Mouse (Mus musculus) hindbrain, embryonic 16.5 days (tissue): Measurements from ENCODE around the gene Tubgcp4. TPM values are rescaled to one million over a fixed set of nuclear protein-coding genes. Genes with fewer than 3 reads are reported as not detected.

ENCODE experiments used
- ATAC-seq: fragments of 200-750 bp; cut with Nextera tagmentation; 2 replicates; pipeline ENCODE4 v1.8.0; 2017; ENCODE audit warnings: moderate TSS enrichment, moderate library complexity
- H3K27ac ChIP-seq: fragments of 300-500 bp; sonication (generic); 2 replicates; pipeline ENCODE4 v1.5.1; 2014; ENCODE audit warnings: low read depth, mild to moderate bottlenecking, control low read depth, low read length, moderate library complexity
- H3K27me3 ChIP-seq: fragments of 300-500 bp; sonication (generic); replicated peaks from 2 replicates; pipeline ENCODE4 v1.6.1; 2014; ENCODE audit warnings: low read length; ENCODE audit not compliant: control insufficient read depth, insufficient read depth
- H3K36me3 ChIP-seq: fragments of 300-500 bp; sonication (generic); 2 replicates; pipeline ENCODE4 v1.6.1; 2014; ENCODE audit warnings: mild to moderate bottlenecking, low read length, moderate library complexity, mixed read lengths; ENCODE audit not compliant: control insufficient read depth, insufficient read depth
- H3K4me1 ChIP-seq: fragments of 300-500 bp; sonication (generic); 2 replicates; pipeline ENCODE4 v1.6.1; 2014; ENCODE audit warnings: low read depth, low read length; ENCODE audit not compliant: control insufficient read depth, insufficient read depth
- H3K4me2 ChIP-seq: fragments of 300-500 bp; sonication (generic); 2 replicates; pipeline ENCODE4 v1.6.1; 2014; ENCODE audit warnings: mild to moderate bottlenecking, low read length, control low read depth, moderate library complexity
- H3K4me3 ChIP-seq: fragments of 300-500 bp; sonication (generic); 2 replicates; pipeline ENCODE4 v1.5.1; 2014; ENCODE audit warnings: mild to moderate bottlenecking, low read length, control low read depth, moderate library complexity
- H3K9ac ChIP-seq: fragments of 300-500 bp; sonication (generic); 2 replicates; pipeline ENCODE4 v1.6.1; 2014; ENCODE audit warnings: low read depth, mild to moderate bottlenecking, control low read depth, low read length, moderate library complexity
- H3K9me3 ChIP-seq: fragments of 300-500 bp; sonication (generic); 2 replicates; pipeline ENCODE4 v1.6.1; 2014; ENCODE audit warnings: mild to moderate bottlenecking, low read length, moderate library complexity; ENCODE audit not compliant: control insufficient read depth
- WGBS: fragments of 180-500 bp; shearing (Covaris S2); extraction: QIAGEN DNeasy Blood & Tissue Kit; methylation state at CpG from one replicate; pipeline ENCODE4 v1.1.7; 2014; 5-methylcytosine and 5-hydroxymethylcytosine counted together
- polyA plus RNA-seq: library from polyadenylated mRNA; unstranded; fragments of >200 nt; fragmentation: Nextera tagmentation; extraction: Ambion mirVana; gene quantifications from 2 replicates; pipeline ENCODE4 v1.2.1, GENCODE M21; 2015

The Tubgcp4 gene
- polyA plus RNA-seq, 1 experiment from 2014 or later = 38.3 TPM

DNA sequence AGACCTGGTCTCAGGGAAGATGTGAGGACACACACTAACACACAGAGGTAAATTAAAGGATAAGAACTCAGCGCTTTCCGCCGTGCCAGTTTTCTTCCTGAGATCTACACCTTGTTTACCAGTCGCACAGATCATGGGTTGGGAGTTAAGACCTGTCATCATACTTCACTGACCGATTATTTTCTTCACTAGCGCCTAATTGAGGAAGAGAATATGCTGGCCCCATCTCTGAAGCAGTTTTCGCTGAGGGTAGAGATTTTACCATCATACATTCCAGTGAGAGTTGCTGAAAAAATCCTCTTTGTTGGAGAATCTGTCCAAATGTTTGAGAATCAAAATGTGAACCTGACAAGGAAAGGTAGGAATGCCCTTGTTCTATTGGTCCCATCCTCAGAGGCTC lies 13.7 kb downstream of the Tubgcp4 start:
- Histone ChIP-seq H3K9ac (no peak overlapping the region), H3K27ac (no peak overlapping the region), H3K36me3 (peaks cover 27% of the 10 kb centered on the region), H3K4me1 (no peaks in the 10 kb centered on the region), H3K27me3 (no peaks in the 10 kb centered on the region), H3K4me2 (no peak overlapping the region), H3K9me3 (no peaks in the 10 kb centered on the region), H3K4me3 (no peak overlapping the region)
- ATAC-seq = no peak
- WGBS = 96% methylated on average over 7 of the region's 7 CpGs

DNA sequence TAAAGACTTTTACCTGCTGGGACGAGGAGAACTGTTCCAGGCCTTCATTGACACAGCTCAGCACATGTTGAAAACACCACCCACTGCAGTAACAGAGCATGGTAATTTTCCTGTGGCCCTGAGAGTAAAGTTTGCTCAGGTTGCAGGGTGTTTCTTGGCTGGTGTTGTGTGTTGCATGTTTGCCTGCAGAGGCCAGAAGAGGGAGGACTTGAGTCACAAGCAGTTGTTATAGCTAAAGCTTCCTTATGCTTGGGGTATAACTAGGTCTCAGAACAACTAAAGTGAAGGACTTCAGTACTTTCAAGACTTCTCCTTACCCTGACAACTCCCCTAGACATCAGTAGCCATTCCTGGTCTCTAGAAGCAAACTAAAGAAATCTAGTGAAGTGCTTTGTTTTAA lies 18.1 kb downstream of the Tubgcp4 start:
- H3K9ac ChIP-seq = no peak overlapping the region
- no peak overlapping the region for H3K4me2 ChIP-seq
- no peaks in the 10 kb centered on the region for H3K27me3 ChIP-seq
- WGBS = 76% methylated on average over 1 of the region's 1 CpGs
- no peak for ATAC-seq
- no peak overlapping the region for H3K27ac ChIP-seq
- H3K9me3 ChIP-seq = no peaks in the 10 kb centered on the region
- no peaks in the 10 kb centered on the region for H3K4me1 ChIP-seq
- H3K4me3 ChIP-seq = no peak overlapping the region
- H3K36me3 ChIP-seq = peaks cover 48% of the 10 kb centered on the region

DNA sequence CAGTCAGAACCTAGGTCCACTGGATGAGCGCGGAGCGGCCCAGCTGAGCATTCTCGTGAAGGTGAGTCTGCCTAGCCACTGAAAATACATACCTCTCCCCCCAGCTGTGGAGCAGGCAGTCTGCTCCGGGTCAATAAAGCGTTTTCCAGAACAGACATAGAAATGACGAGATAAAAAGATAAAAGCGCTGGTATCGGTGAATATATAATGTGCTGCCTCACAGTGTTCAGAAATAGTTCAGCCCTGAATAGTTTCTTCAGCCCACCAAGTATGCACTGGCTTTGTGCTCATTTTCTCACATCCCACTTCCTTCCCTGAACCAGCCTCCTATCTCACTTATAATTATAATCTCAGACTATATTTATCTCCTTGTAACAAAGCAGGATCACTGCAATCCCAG lies 25.0 kb downstream of the Tubgcp4 start:
- Histone ChIP-seq H3K27me3 (no peaks in the 10 kb centered on the region), H3K4me3 (no peak overlapping the region), H3K4me2 (no peak overlapping the region), H3K9ac (no peak overlapping the region), H3K36me3 (peaks cover 60% of the 10 kb centered on the region), H3K9me3 (no peaks in the 10 kb centered on the region), H3K27ac (no peak overlapping the region), H3K4me1 (no peaks in the 10 kb centered on the region)
- no peak for ATAC-seq
- 96% methylated on average over 9 of the region's 9 CpGs for WGBS

DNA sequence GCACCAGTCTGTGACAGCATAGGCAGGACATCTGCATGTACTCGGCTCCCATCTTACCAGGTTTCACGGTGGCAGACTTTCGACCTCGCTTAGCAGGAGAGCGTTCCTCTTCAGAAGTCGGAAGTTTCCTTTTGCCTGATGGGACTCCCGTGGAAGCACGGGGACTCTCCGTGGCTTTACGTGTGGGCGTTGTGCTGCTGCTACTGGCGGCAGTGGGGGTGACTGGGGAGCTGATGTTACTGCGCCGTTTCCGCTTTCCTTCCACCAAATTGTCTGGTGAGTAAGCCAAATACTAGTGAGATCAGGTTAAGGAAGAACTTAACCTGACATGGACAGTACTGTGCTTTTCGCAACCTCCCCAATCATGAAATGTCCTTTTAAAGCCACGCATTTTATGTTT lies 33.8 kb downstream of the Tubgcp4 start:
- Histone ChIP-seq H3K36me3 (peaks cover 58% of the 10 kb centered on the region), H3K9ac (no peak overlapping the region), H3K4me3 (no peak overlapping the region), H3K9me3 (no peaks in the 10 kb centered on the region), H3K27me3 (no peaks in the 10 kb centered on the region), H3K4me2 (no peak overlapping the region), H3K27ac (no peak overlapping the region), H3K4me1 (no peaks in the 10 kb centered on the region)
- WGBS = 94% methylated on average over 17 of the region's 17 CpGs
- no peak for ATAC-seq

DNA sequence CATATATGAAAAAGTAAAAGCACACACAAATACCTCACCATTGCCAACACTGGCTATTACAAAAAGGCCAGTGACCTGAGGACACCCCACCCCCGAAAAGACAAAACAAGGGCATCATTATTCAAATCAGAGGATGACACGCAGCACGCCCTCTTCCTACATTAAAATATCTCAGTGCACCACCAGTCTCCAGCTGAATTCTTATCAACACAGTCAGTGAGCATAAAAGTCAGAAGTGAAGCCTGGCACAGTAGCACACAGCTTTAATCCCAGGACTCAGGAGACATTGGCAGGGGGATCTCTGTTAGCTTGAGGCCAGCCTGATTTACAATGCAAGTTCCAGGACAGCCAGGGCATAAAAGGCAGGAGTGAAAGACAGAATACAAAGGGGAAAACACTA lies 36.1 kb downstream of the Tubgcp4 start:
- no peaks in the 10 kb centered on the region for H3K27me3 ChIP-seq
- no peak overlapping the region for H3K9ac ChIP-seq
- no peak for ATAC-seq
- H3K36me3 ChIP-seq = peaks cover 56% of the 10 kb centered on the region
- WGBS = 88% methylated on average over 3 of the region's 3 CpGs
- H3K27ac ChIP-seq = no peak overlapping the region
- no peaks in the 10 kb centered on the region for H3K9me3 ChIP-seq
- H3K4me3 ChIP-seq = no peak overlapping the region
- no peak overlapping the region for H3K4me2 ChIP-seq
- no peaks in the 10 kb centered on the region for H3K4me1 ChIP-seq

DNA sequence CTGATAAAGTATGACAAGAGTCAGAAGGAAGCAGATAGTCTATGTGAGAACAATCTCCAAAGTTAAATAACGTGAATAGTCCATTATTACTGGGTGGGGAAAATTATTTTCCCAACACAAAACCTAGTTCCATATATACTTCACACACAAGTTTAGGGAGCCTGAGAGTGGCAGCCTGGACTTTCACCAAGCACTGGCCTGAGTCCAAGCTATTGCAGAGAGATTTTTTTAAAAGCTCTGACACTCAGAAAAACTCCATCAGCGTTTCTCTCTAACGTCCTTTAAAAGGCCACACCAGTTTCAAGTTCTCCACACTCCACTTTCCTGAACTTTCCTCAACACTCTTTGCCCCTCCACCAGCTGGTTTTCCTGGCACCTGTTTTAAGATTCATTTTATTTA lies 44.0 kb downstream of the Tubgcp4 start:
- H3K9me3 ChIP-seq = no peaks in the 10 kb centered on the region
- peaks cover 22% of the 10 kb centered on the region for H3K36me3 ChIP-seq
- no peaks in the 10 kb centered on the region for H3K4me1 ChIP-seq
- ATAC-seq = no peak
- no peak overlapping the region for H3K4me2 ChIP-seq
- WGBS = 77% methylated on average over 3 of the region's 3 CpGs
- no peak overlapping the region for H3K27ac ChIP-seq
- H3K9ac ChIP-seq = no peak overlapping the region
- no peaks in the 10 kb centered on the region for H3K27me3 ChIP-seq
- H3K4me3 ChIP-seq = no peak overlapping the region

DNA sequence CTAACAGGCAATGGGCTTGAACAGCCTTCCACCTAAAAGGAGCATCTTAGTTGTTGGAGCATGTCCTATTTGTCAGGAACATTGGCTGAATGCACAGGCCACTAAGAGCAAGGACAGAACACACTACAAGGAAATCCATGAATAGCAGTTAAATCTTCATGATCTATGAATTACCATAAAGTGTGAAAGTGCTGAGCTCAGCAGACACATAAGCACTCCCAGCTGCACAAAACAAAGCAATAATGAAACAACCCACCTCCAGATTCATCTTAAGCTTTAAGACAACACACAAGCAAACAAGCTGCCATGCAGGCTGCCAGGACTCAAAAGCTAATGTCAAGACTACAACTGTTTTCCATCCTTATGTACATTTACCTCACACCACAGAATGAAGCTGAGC lies 48.7 kb downstream of the Tubgcp4 start:
- H3K9ac ChIP-seq = no peak overlapping the region
- no peak overlapping the region for H3K4me2 ChIP-seq
- H3K27ac ChIP-seq = no peak overlapping the region
- ATAC-seq = no peak
- H3K4me3 ChIP-seq = no peak overlapping the region
- no peaks in the 10 kb centered on the region for H3K9me3 ChIP-seq
- no peaks in the 10 kb centered on the region for H3K4me1 ChIP-seq
- H3K27me3 ChIP-seq = no peaks in the 10 kb centered on the region
- H3K36me3 ChIP-seq = peaks cover 28% of the 10 kb centered on the region

DNA sequence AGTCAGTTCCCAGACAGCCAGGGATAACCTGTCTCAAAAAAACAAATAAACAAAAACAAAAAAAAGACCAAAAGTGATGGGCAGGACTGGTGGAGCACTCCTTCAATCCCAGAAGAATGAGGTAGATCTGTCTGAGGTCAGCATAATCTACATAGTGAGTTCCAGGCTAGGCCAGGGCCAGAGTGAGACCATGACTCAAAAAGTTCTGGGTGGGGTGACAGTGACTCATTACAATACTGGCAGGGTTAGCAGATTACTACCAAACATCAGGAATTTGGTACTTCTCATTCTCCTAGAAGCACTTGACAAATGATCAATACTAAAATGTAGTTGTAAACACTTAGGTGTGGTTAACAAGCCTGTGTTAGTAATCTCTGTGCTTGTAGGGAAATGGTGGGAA lies 49.5 kb downstream of the Tubgcp4 start:
- no peaks in the 10 kb centered on the region for H3K27me3 ChIP-seq
- H3K36me3 ChIP-seq = peaks cover 20% of the 10 kb centered on the region
- no peak for ATAC-seq
- no peak overlapping the region for H3K27ac ChIP-seq
- H3K4me3 ChIP-seq = no peak overlapping the region
- H3K9ac ChIP-seq = no peak overlapping the region
- no peak overlapping the region for H3K4me2 ChIP-seq
- no peaks in the 10 kb centered on the region for H3K9me3 ChIP-seq
- no peaks in the 10 kb centered on the region for H3K4me1 ChIP-seq

DNA sequence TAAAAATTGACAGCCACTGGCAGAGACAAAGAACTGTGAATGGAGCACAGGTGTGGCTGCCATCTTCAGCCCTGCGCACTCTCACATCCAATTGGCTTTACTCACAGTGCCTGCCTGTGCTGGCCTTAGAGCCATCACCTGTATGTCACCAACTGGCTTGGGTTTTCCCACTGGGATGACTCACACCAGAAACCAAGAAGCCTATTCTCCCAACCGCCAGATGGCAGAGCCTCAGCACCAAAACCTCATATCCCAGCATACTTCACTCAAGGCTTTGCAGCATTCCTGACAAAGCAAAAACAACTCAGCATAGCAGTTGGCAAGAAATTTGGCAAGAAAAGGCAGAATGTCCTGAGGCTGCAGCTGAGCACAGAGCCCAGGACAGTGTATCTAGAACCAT lies 52.6 kb downstream of the Tubgcp4 start:
- Histone ChIP-seq H3K4me3 (no peak overlapping the region), H3K4me1 (no peaks in the 10 kb centered on the region), H3K9me3 (no peaks in the 10 kb centered on the region), H3K9ac (no peak overlapping the region), H3K27ac (no peak overlapping the region), H3K4me2 (no peak overlapping the region), H3K27me3 (no peaks in the 10 kb centered on the region), H3K36me3 (peaks cover 25% of the 10 kb centered on the region)
- no peak for ATAC-seq
- 61% methylated on average over 2 of the region's 2 CpGs for WGBS

DNA sequence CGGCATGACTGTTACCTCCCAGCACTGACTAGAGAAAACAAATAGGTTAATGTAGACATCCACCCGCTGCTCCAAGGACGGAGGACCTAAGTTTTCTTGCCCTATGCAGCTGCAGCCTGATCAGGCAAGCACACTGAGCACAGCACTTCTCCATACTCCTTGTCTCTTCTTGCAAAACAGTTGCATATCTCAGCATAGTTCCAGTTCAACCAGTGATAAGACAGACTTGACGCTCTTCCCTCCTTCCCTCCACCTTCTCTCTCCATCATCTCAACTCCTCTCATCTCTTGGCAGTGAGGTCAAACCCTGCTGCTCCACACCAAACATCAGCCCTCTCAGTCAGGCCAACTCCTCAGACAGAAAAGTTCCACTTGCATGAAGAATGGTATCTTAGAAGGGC lies 57.7 kb downstream of the Tubgcp4 start:
- H3K4me3 ChIP-seq = no peak overlapping the region
- H3K27ac ChIP-seq = no peak overlapping the region
- H3K27me3 ChIP-seq = no peaks in the 10 kb centered on the region
- no peaks in the 10 kb centered on the region for H3K9me3 ChIP-seq
- WGBS = 95% methylated on average over 4 of the region's 4 CpGs
- no peaks in the 10 kb centered on the region for H3K4me1 ChIP-seq
- ATAC-seq = no peak
- H3K36me3 ChIP-seq = peaks cover 28% of the 10 kb centered on the region
- H3K4me2 ChIP-seq = no peak overlapping the region
- no peak overlapping the region for H3K9ac ChIP-seq
